Mouse (Mus musculus): Measurements from ENCODE around the gene Zfp112.
"Not testable (repeated sequence)": the region's sequence is repeated elsewhere in the genome, so short reads cannot be mapped to it uniquely, and the experiment has no call there.

GRCm38 (mm10) chr7:24074424-24074823, 37.7 kb upstream of the Zfp112 start:
- not testable (repeated sequence) for TF ChIP-seq CTCF (IDR thresholded peaks at IDR 0.05; ENCODE audit: low read depth, low read length); TAL1 (conservative IDR thresholded peaks at IDR 0.05; ENCODE audit: low read depth, low read length); GATA1 (IDR thresholded peaks at IDR 0.05; ENCODE audit: borderline replicate concordance, low read length); POLR2AphosphoS5 (IDR thresholded peaks at IDR 0.05; ENCODE audit: insufficient replicate concordance, low read depth, low read length)

Data from G1E (cell line).